Mouse (Mus musculus) layer of hippocampus, postnatal 14 days (tissue): ENCODE data around the gene Olfr101. TPM values are rescaled to one million over a fixed set of nuclear protein-coding genes. Genes with fewer than 3 reads are reported as not detected.
A peak's percentile ranks its signal among the peaks of the same experiment; 100 is the strongest.

Experiments used
- DNase-seq, 2 experiments: peaks; one replicate each; pipeline ENCODE4 v3.0.0; 2021 to 2022; ENCODE audit warnings: low spot score in 2 of 2, mixed read lengths in 1 of 2
- long read RNA-seq, 2 experiments: library from polyadenylated mRNA; stranded (forward); transcript quantifications; one replicate each; pipeline ENCODE4 v2.0.0; 2021
- total RNA-seq, 2 experiments: library from RNA; stranded (reverse); gene quantifications; 2 replicates each; pipeline ENCODE4 v1.2.3; 2021

Gene Olfr101
- not detected for total RNA-seq
- long read RNA-seq, experiment 1 = 0 reads
- long read RNA-seq, experiment 2 = 0 reads

GRCm38 (mm10) chr17:37304213-37304612 lies at the start of gene Olfr101:
Olfr101 (minus strand) TSS chr17:37304313.
- DNase-seq = no peak

- no peak for DNase-seq
These were observed 35.5 kb upstream of the Olfr101 start, which contains the start of gene Olfr103 for GRCm38 (mm10) chr17:37339598-37339997. Olfr103 (minus strand) TSS chr17:37339698.

GRCm38 (mm10) chr17:37316954-37317353 lies 12.8 kb upstream of the Olfr101 start, which contains the start of gene Olfr102:
Olfr102 (minus strand) TSS chr17:37317054.
- no peak for DNase-seq

- DNase-seq = no peak
These were observed 6.1 kb upstream of the Olfr101 start for GRCm38 (mm10) chr17:37310146-37310699.

- no peak for DNase-seq
These were observed 4.4 kb upstream of the Olfr101 start for GRCm38 (mm10) chr17:37308483-37308882.

- DNase-seq = no peak
These were observed 20.8 kb downstream of the Olfr101 start, which contains the start of gene Olfr99 for GRCm38 (mm10) chr17:37283360-37283759. Olfr99 (minus strand) TSS chr17:37283460.

- no peak for DNase-seq
These were observed 23.8 kb downstream of the Olfr101 start for GRCm38 (mm10) chr17:37280331-37280730.

GRCm38 (mm10) chr17:37276573-37276972 lies 27.5 kb downstream of the Olfr101 start:
- DNase-seq = no peak

- DNase-seq = no peak
These were observed 28.4 kb downstream of the Olfr101 start for GRCm38 (mm10) chr17:37275626-37276248.

- DNase-seq = no peak
These were observed 33.4 kb downstream of the Olfr101 start for GRCm38 (mm10) chr17:37270702-37271092.

GRCm38 (mm10) chr17:37270058-37270701 lies 33.9 kb downstream of the Olfr101 start, which contains the start of gene H2-M3:
H2-M3 (plus strand) TSS chr17:37270220.
- DNase-seq = peak; percentile 91 to 94

GRCm38 (mm10) chr17:37263626-37264025 lies 40.5 kb downstream of the Olfr101 start, which contains the start of gene Olfr98:
Olfr98 (minus strand) TSS chr17:37263749.
- DNase-seq = no peak

- no peak for DNase-seq
These were observed 53.6 kb downstream of the Olfr101 start for GRCm38 (mm10) chr17:37250544-37250943.

GRCm38 (mm10) chr17:37249460-37249859 lies 54.7 kb downstream of the Olfr101 start:
- no peak for DNase-seq

Other genes with a start within 250 kb of the Olfr101 start
- under 1 TPM in 1 of 2 experiments, not detected in 1; 0.12 TPM for gene Olfr90, start 215.8 kb downstream of the Olfr101 start, total RNA-seq
- not detected for gene Olfr91, start 206.0 kb downstream of the Olfr101 start, total RNA-seq
- not detected for gene Olfr92, start 184.2 kb downstream of the Olfr101 start, total RNA-seq
- not detected for gene Olfr93, start 142.8 kb downstream of the Olfr101 start, total RNA-seq
- gene Ubd, start 110.4 kb downstream of the Olfr101 start, total RNA-seq = not detected
- gene Olfr94, start 103.3 kb downstream of the Olfr101 start, total RNA-seq = not detected
- gene Olfr95, start 91.2 kb downstream of the Olfr101 start, total RNA-seq = not detected
- gene Olfr96, start 84.2 kb downstream of the Olfr101 start, total RNA-seq = not detected
- not detected for gene Olfr97, start 67.0 kb downstream of the Olfr101 start, total RNA-seq
- not detected for gene Olfr98, start 40.6 kb downstream of the Olfr101 start, total RNA-seq
- gene H2-M3, start 34.1 kb downstream of the Olfr101 start, total RNA-seq = 1 to 10 TPM; 2.2 to 2.5 TPM
- not detected for gene Olfr99, start 20.9 kb downstream of the Olfr101 start, total RNA-seq
- gene Olfr102, start 12.7 kb upstream of the Olfr101 start, total RNA-seq = not detected
- gene Olfr103, start 35.4 kb upstream of the Olfr101 start, total RNA-seq = not detected
- not detected for gene Olfr104-ps, start 55.3 kb upstream of the Olfr101 start, total RNA-seq
- gene Olfr105-ps, start 74.7 kb upstream of the Olfr101 start, total RNA-seq = not detected
- not detected for gene Olfr106-ps, start 86.1 kb upstream of the Olfr101 start, total RNA-seq
- under 1 TPM in 1 of 2 experiments, not detected in 1; 0.10 TPM for gene Olfr107, start 94.9 kb upstream of the Olfr101 start, total RNA-seq
- gene Olfr108, start 141.2 kb upstream of the Olfr101 start, total RNA-seq = not detected
- not detected for gene Olfr109, start 154.6 kb upstream of the Olfr101 start, total RNA-seq
- gene H2-M2, start 179.2 kb upstream of the Olfr101 start, total RNA-seq = not detected
- not detected for gene Olfr110, start 188.2 kb upstream of the Olfr101 start, total RNA-seq
- not detected for gene Olfr111, start 203.7 kb upstream of the Olfr101 start, total RNA-seq